Mouse (Mus musculus) B cell, adult 2 months (primary cell): ENCODE measurements at regions not wholly inside any gene's neighbourhood (a gene's known extent, or its start where the extent isn't known, plus 50 kb on each side); places are given as distances from the start of the nearest gene placed in this dataset.
"Not testable (repeated sequence)": the region's sequence is repeated elsewhere in the genome, so short reads cannot be mapped to it uniquely, and the experiment has no call there.

ENCODE experiments used
- DNase-seq, 2 experiments: peaks; one replicate each; pipeline ENCODE4 v3.0.0; 2022

- DNase-seq = no peak
Observed at GRCm38 (mm10) chr13:57043316-57043974, 147.7 kb upstream of the Trpc7 start.

GRCm38 (mm10) chr13:57042514-57042913 is 146.7 kb upstream of the Trpc7 start:
- DNase-seq = no peak

- no peak for DNase-seq
Observed at GRCm38 (mm10) chr13:57032871-57033270, 137.1 kb upstream of the Trpc7 start.

GRCm38 (mm10) chr13:57017553-57018341 is 122.0 kb upstream of the Trpc7 start:
- no peak for DNase-seq

GRCm38 (mm10) chr13:57016465-57017272 is 120.9 kb upstream of the Trpc7 start:
- no peak for DNase-seq

- DNase-seq = not testable (repeated sequence)
Observed at GRCm38 (mm10) chr13:57007236-57007635, 111.4 kb upstream of the Trpc7 start.

GRCm38 (mm10) chr13:57003565-57004132 is 107.9 kb upstream of the Trpc7 start:
- no peak for DNase-seq

- no peak for DNase-seq
Observed at GRCm38 (mm10) chr13:56992022-56992421, 96.2 kb upstream of the Trpc7 start.

GRCm38 (mm10) chr13:56974063-56974462 is 78.3 kb upstream of the Trpc7 start:
- no peak for DNase-seq

- no peak for DNase-seq
Observed at GRCm38 (mm10) chr13:56955358-56955757, 59.6 kb upstream of the Trpc7 start.

GRCm38 (mm10) chr13:56948086-56948485 is 52.3 kb upstream of the Trpc7 start:
- DNase-seq = no peak

GRCm38 (mm10) chr13:56947266-56947665 is 51.5 kb upstream of the Trpc7 start:
- DNase-seq = no peak
